9 mouse cellular contexts compared by ENCODE assay signal in the genomic region with DNA sequence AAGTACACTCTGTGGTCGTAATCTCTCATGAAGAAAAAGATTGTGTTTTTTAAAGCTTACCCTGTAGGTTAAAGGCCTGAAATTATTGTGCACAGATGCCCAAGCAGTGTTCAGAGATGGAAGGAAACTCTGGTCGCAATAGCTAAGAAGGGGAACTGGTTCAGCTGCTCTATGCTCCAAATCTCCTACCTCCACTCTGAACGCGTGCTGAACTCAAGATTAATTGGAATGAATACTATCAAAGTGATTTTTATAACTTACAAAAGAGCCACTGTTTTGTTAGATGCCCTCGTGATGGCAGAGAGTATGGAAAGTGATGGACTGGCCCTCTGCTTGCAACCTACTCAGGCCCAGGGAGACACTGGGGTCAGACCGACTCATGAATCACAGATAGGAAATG.
DNase-seq lines count a peak whose midpoint lies in the region; ATAC-seq and TF ChIP-seq lines count a peak whose summit lies in the region.
"Had no signal": no experiment of that assay in that cellular context is flagged by ENCODE, and none has a peak within 500 bp of the region (broad histone marks: within the 10 kb centered on the region; RNA-seq: fewer than 3 reads in every experiment).

No protein-coding gene starts in this region.

- no peak overlapping the region for H3K4me3 ChIP-seq in heart, embryonic 16.5 days (ENCODE audit: low read length)
- H3K4me3 ChIP-seq in heart, adult 2 months = no peak overlapping the region
- H3K4me3 ChIP-seq in CH12.LX (replicated peaks in 1 of 3; ENCODE audit: low read depth in 2 of 3, low read length in 2 of 3, poor library complexity in 1 of 3) = no peak overlapping the region
- H3K4me3 ChIP-seq in forebrain, embryonic 11.5 days (ENCODE audit: low read depth, low read length) = peak overlapping the region; percentile 72
- H3K4me3 ChIP-seq in midbrain, embryonic 11.5 days (ENCODE audit: low read depth, low read length) = peak overlapping the region; percentile 19

- no peak for ATAC-seq in heart, embryonic 16.5 days (replicated peaks; ENCODE audit: extremely low read depth, insufficient read depth, low FRiP score)
- ATAC-seq in forebrain, embryonic 11.5 days (replicated peaks; ENCODE audit: low FRiP score) = no peak
- ATAC-seq in midbrain, embryonic 11.5 days (ENCODE audit: low FRiP score) = no peak

- H3K27me3 ChIP-seq in heart, embryonic 16.5 days (ENCODE audit: control insufficient read depth, insufficient read depth, low read length) = no peaks in the 10 kb centered on the region
- H3K27me3 ChIP-seq in heart, adult 2 months (ENCODE audit: control insufficient read depth, insufficient read depth, low read length) = no peaks in the 10 kb centered on the region
- no peaks in the 10 kb centered on the region for H3K27me3 ChIP-seq in CH12.LX (replicated peaks)
- no peaks in the 10 kb centered on the region for H3K27me3 ChIP-seq in forebrain, embryonic 11.5 days (ENCODE audit: control insufficient read depth, insufficient read depth, low read length)
- no peaks in the 10 kb centered on the region for H3K27me3 ChIP-seq in midbrain, embryonic 11.5 days (ENCODE audit: control insufficient read depth, insufficient read depth, low read length)

- WGBS in heart, embryonic 16.5 days = 56% methylated on average over 6 of the region's 6 CpGs
- whole genome bisulfite sequencing in heart, adult 2 months = 46% methylated on average over 6 of the region's 6 CpGs
- 46% methylated on average over 6 of the region's 6 CpGs for WGBS in forebrain, embryonic 11.5 days
- WGBS in midbrain, embryonic 11.5 days = 41% methylated on average over 6 of the region's 6 CpGs

- DNase-seq in heart, adult 2 months = no peak
- DNase-seq in CH12.LX (ENCODE audit: extremely low read depth) = no peak
- DNase-seq in forebrain, embryonic 11.5 days (ENCODE audit: low spot score) = no peak
- peak; percentile 93 for DNase-seq in midbrain, embryonic 11.5 days (ENCODE audit: low spot score, missing footprints)
- no peak for DNase-seq in layer of hippocampus, adult 11-12 months (ENCODE audit: low spot score)
- no peak for DNase-seq in right cerebral cortex, postnatal 36 days (ENCODE audit: low spot score in 2 of 2)
- no peak for DNase-seq in left cerebral cortex, postnatal 14 days (ENCODE audit: low spot score in 2 of 2)
- DNase-seq: adrenal gland, postnatal 36 days had no signal

- no peaks in the 10 kb centered on the region; the same call in 1 of the 2 replicates for H3K79me2 ChIP-seq in heart, adult 2 months (replicated peaks; ENCODE audit: control insufficient read depth, insufficient read depth, low read length)
- peaks cover 59% of the 10 kb centered on the region for H3K79me2 ChIP-seq in CH12.LX (replicated peaks; ENCODE audit: control insufficient read depth, extremely low read depth, insufficient read depth, poor library complexity, severe bottlenecking)

- H3K9me3 ChIP-seq in heart, embryonic 16.5 days (replicated peaks; ENCODE audit: control insufficient read depth, low read length) = no peaks in the 10 kb centered on the region
- no peaks in the 10 kb centered on the region for H3K9me3 ChIP-seq in CH12.LX (replicated peaks; ENCODE audit: low read length)
- no peaks in the 10 kb centered on the region for H3K9me3 ChIP-seq in forebrain, embryonic 11.5 days (ENCODE audit: control insufficient read depth, low read length)
- no peaks in the 10 kb centered on the region for H3K9me3 ChIP-seq in midbrain, embryonic 11.5 days (ENCODE audit: control insufficient read depth, low read length)

- peak overlapping the region; percentile 1; the same call in 1 of the 2 replicates for H3K4me2 ChIP-seq in heart, embryonic 16.5 days (ENCODE audit: low read depth, low read length)
- peak overlapping the region; percentile 96 for H3K4me2 ChIP-seq in CH12.LX (ENCODE audit: insufficient read depth, low read depth, poor library complexity, severe bottlenecking)
- peak overlapping the region; percentile 49 for H3K4me2 ChIP-seq in forebrain, embryonic 11.5 days (ENCODE audit: low read depth, low read length, severe bottlenecking)
- H3K4me2 ChIP-seq in midbrain, embryonic 11.5 days = peak overlapping the region; percentile 64

- H3K36me3 ChIP-seq in heart, embryonic 16.5 days (ENCODE audit: control insufficient read depth, insufficient read depth) = no peaks in the 10 kb centered on the region
- peaks cover 7% of the 10 kb centered on the region for H3K36me3 ChIP-seq in heart, adult 2 months (ENCODE audit: control insufficient read depth, insufficient read depth, low read length)
- no peaks in the 10 kb centered on the region for H3K36me3 ChIP-seq in CH12.LX (replicated peaks in 1 of 2; ENCODE audit: control insufficient read depth in 1 of 2, insufficient read depth in 1 of 2, low read length in 1 of 2)
- no peaks in the 10 kb centered on the region for H3K36me3 ChIP-seq in forebrain, embryonic 11.5 days (ENCODE audit: control insufficient read depth, insufficient read depth, low read length)
- H3K36me3 ChIP-seq in midbrain, embryonic 11.5 days (ENCODE audit: control insufficient read depth, insufficient read depth, low read length) = no peaks in the 10 kb centered on the region

- intact Hi-C loops in heart, adult 2 months (cut with DNase I) = loop anchor here (5.0 to 10.0 kb wide), 2 partner anchors 34 to 952 kb away; a partner anchor contains a TSS
- intact Hi-C loops in left cerebral cortex, postnatal 14 days (cut with DNase I) = loop anchor here (5.0 kb wide), 2 partner anchors 69 to 246 kb away; no protein-coding TSS in a partner anchor

- TF ChIP-seq EP300 in heart, adult 2 months (IDR thresholded peaks at IDR 0.05; ENCODE audit: insufficient read depth, low read depth, low read length) = no peak
- no peak for TF ChIP-seq EP300 in CH12.LX (IDR thresholded peaks at IDR 0.05; ENCODE audit: low read length)

- no peak overlapping the region for H3K27ac ChIP-seq in heart, embryonic 16.5 days (ENCODE audit: low read length)
- no peak overlapping the region for H3K27ac ChIP-seq in heart, adult 2 months
- peak overlapping the region; percentile 70 for H3K27ac ChIP-seq in CH12.LX (ENCODE audit: insufficient read depth, low read depth)
- H3K27ac ChIP-seq in forebrain, embryonic 11.5 days (ENCODE audit: low read depth, low read length) = peak overlapping the region; percentile 75
- peak overlapping the region; percentile 76 for H3K27ac ChIP-seq in midbrain, embryonic 11.5 days (ENCODE audit: low read depth, low read length)

- peaks cover 22% of the 10 kb centered on the region for H3K4me1 ChIP-seq in heart, embryonic 16.5 days (ENCODE audit: control insufficient read depth, insufficient read depth, low read length)
- H3K4me1 ChIP-seq in heart, adult 2 months (ENCODE audit: control insufficient read depth, insufficient read depth, low read length) = peaks cover 1% of the 10 kb centered on the region
- peaks cover 3 to 42% of the 10 kb centered on the region in 2 experiments; a peak in 2 of 4 replicates for H3K4me1 ChIP-seq in CH12.LX (ENCODE audit: control insufficient read depth in 1 of 2, insufficient read depth in 2 of 2)
- peaks cover 14% of the 10 kb centered on the region; the same call in 1 of the 2 replicates for H3K4me1 ChIP-seq in forebrain, embryonic 11.5 days (replicated peaks; ENCODE audit: control insufficient read depth, insufficient read depth, low read length)
- peaks cover 29% of the 10 kb centered on the region for H3K4me1 ChIP-seq in midbrain, embryonic 11.5 days (ENCODE audit: control insufficient read depth, insufficient read depth, low read length)

- in situ Hi-C loops in CH12.LX (cut with MboI; ENCODE audit: low pct_ligation_motif_present, low pct_unique_long_range_greater_than_20kb, low sequenced_read_pairs) = no loop called here

- TF ChIP-seq POLR2A in heart, adult 2 months (IDR thresholded peaks at IDR 0.05; ENCODE audit: insufficient read depth, low read depth, low read length) = no peak
- no peak for TF ChIP-seq POLR2A in CH12.LX (IDR thresholded peaks at IDR 0.05; ENCODE audit: low read depth, low read length)

- H3K9ac ChIP-seq in heart, embryonic 16.5 days (ENCODE audit: low read length) = no peak overlapping the region; the same call in 1 of the 2 replicates
- no peak overlapping the region for H3K9ac ChIP-seq in heart, adult 2 months (ENCODE audit: low read depth, low read length)
- H3K9ac ChIP-seq in CH12.LX (ENCODE audit: insufficient read depth, low read depth) = peak overlapping the region; percentile 91; the same call in 1 of the 2 replicates
- peak overlapping the region; percentile 43 for H3K9ac ChIP-seq in forebrain, embryonic 11.5 days (ENCODE audit: low read length)
- H3K9ac ChIP-seq in midbrain, embryonic 11.5 days (ENCODE audit: low read length) = no peak overlapping the region; the same call in 1 of the 2 replicates

- dilution Hi-C loops in CH12.LX (cut with MboI; ENCODE audit: extremely low pct_ligation_motif_present, extremely low pct_unique_long_range_greater_than_20kb, low sequenced_read_pairs) = no loop called here

- TF ChIP-seq CTCF in heart, adult 2 months (IDR thresholded peaks at IDR 0.05) = no peak
- no peak for TF ChIP-seq CTCF in CH12.LX (conservative IDR thresholded peaks at IDR 0.05 in 1 of 2, IDR thresholded peaks at IDR 0.05 in 1 of 2; ENCODE audit: low read depth in 2 of 2, low read length in 2 of 2)

- no peak for TF ChIP-seq RAD21 in CH12.LX (IDR thresholded peaks at IDR 0.05; ENCODE audit: low read depth, low read length)

TF ChIP-seq in CH12.LX, 34 proteins besides CTCF, POLR2A, EP300 and RAD21:
- TF ChIP-seq SIN3A (IDR thresholded peaks at IDR 0.05; ENCODE audit: low read length) = peak; percentile 47; the same call in 1 of the 2 replicates
- no peak for TF ChIP-seq NRF1 (IDR thresholded peaks at IDR 0.05; ENCODE audit: low read depth, low read length)

Comparison
In these comparisons a context has a peak if more than half of its experiments do, and no peak if none do; other contexts are left out.
1. H3K27ac ChIP-seq: peak in CH12.LX (single experiment), forebrain, embryonic 11.5 days (single experiment) and midbrain, embryonic 11.5 days (single experiment); none in heart, embryonic 16.5 days (single experiment) and heart, adult 2 months (single experiment).
2. H3K4me2 ChIP-seq: peak in every context shown above with its lines; median percentile 96 in CH12.LX; 64 in midbrain, embryonic 11.5 days; 49 in forebrain, embryonic 11.5 days; 1 in heart, embryonic 16.5 days.
3. H3K4me3 ChIP-seq: peak in forebrain, embryonic 11.5 days (single experiment) and midbrain, embryonic 11.5 days (single experiment); none in heart, embryonic 16.5 days (single experiment), heart, adult 2 months (single experiment) and CH12.LX (0 of 3).
4. H3K9ac ChIP-seq: peak in CH12.LX (single experiment) and forebrain, embryonic 11.5 days (single experiment); none in heart, embryonic 16.5 days (single experiment), heart, adult 2 months (single experiment) and midbrain, embryonic 11.5 days (single experiment).